Comparison of ENCODE assay signal across 8 mouse cellular contexts in the genomic region with DNA sequence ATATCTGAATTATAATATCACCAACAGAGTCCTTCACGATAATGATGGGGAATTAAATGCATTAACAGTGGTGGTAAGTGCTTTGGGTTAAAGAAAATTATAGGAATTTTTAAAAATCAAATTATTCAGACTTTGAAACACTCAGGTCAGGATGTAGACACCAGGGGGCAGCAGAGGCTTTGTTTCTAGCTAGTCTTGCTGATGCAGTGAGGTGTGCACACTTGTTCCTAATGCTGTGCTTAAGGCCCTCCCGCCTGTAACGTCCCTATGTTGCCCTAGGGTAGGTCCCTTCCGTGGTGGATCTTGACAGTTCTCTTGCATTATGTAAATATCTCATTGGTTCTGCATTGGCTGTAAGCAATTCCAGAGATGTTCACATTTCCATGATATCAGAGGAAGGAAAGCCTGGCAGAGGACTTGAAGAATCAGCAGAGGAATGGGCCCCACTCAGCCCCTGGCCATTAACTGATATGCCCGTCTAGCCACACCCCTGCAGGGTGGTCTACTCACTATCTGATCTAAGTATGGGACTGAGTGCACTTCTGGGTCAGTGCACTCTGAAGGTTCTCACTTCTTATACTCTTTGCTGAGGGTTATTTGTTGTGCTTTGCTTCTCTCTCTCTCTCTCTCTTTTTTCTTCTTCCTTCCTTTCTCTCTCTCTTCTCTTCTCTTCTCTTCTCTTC. TPM values are rescaled to one million over a fixed set of nuclear protein-coding genes. Genes with fewer than 3 reads are reported as not detected.
DNase-seq lines count a peak whose midpoint lies in the region; ATAC-seq lines count a peak whose summit lies in the region.

No protein-coding gene starts in this region.

- peak; percentile 81 for DNase-seq in heart, adult 11 months
- DNase-seq in heart, postnatal 25 days (ENCODE audit: low spot score): no peak
- DNase-seq in adrenal gland, adult 2 months: peak; percentile 53
- DNase-seq in embryo, embryonic 10 days (ENCODE audit: low spot score): peak; percentile 76
- DNase-seq in heart, adult 8-10 months (ENCODE audit: low spot score): peak; percentile 55
- DNase-seq in layer of hippocampus, adult 9-10 months (ENCODE audit: low spot score): peak; percentile 47
- DNase-seq in spleen, adult 12 weeks (ENCODE audit: low spot score): peak; percentile 55

- ATAC-seq in megakaryocyte progenitor cell, adult 5-6 weeks (replicated peaks; ENCODE audit: poor library complexity): peak; percentile 86

- intact Hi-C loops in heart, postnatal 25 days (cut with DNase I): loop anchor here (1.0 to 2.0 kb wide), 3 partner anchors 337 to 1089 kb away; no protein-coding TSS in a partner anchor

RNA-seq across cellular contexts. Expression of a gene that starts 8.1 kb away (rescaled TPM):
- 10 to 100 TPM; 42.6 to 45.8 TPM for total RNA-seq in heart, postnatal 25 days (2021)
- total RNA-seq in adrenal gland, adult 2 months (2021): 10 to 100 TPM; 55.9 to 68.2 TPM
- 2.2 and 3.7 TPM in 2 replicates for polyA plus RNA-seq in adrenal gland, adult 2 months (2012; rRNA removed)
- total RNA-seq in heart, adult 8-10 months (2022): 10 to 100 TPM; 44.5 to 62.8 (median 52.1) TPM
- total RNA-seq in megakaryocyte progenitor cell, adult 5-6 weeks (2015): 44.9 and 48.9 TPM in 2 replicates
- 23.2 and 25.4 TPM in 2 replicates for total RNA-seq in megakaryocyte progenitor cell, adult 5-6 weeks (2017)

RNA-seq across cellular contexts. Expression of a gene that starts 19.3 kb away (rescaled TPM):
- 1 to 10 TPM; 1.3 to 1.4 TPM for total RNA-seq in heart, postnatal 25 days (2021)
- 1 to 10 TPM in 1 of 2 experiments, under 1 TPM in 1; 0.72 to 1.3 TPM for total RNA-seq in adrenal gland, adult 2 months (2021)
- 3.4 and 3.9 TPM in 2 replicates for polyA plus RNA-seq in adrenal gland, adult 2 months (2012; rRNA removed)
- total RNA-seq in heart, adult 8-10 months (2022): 1 to 10 TPM in 1 of 4 experiments, under 1 TPM in 3; 0.87 to 1.1 (median 0.90) TPM
- 1.7 and 1.8 TPM in 2 replicates for total RNA-seq in megakaryocyte progenitor cell, adult 5-6 weeks (2015)
- 0.33 and 1.8 TPM in 2 replicates for total RNA-seq in megakaryocyte progenitor cell, adult 5-6 weeks (2017)
